Mouse (Mus musculus): ENCODE data around the gene Gstm5. TPM values are rescaled to one million over a fixed set of nuclear protein-coding genes. Genes with fewer than 3 reads are reported as not detected.
A peak's percentile ranks its signal among the peaks of the same experiment; 100 is the strongest.

Gene Gstm5
- polyA plus RNA-seq, 1 experiment, result 25.4 TPM

GRCm38 (mm10) chr3:107939403-107939802 lies 43.8 kb downstream of the Gstm5 start:
- H3K79me2 ChIP-seq (ENCODE audit: control insufficient read depth, insufficient read depth), result no peaks in the 10 kb centered on the region
- H3K4me2 ChIP-seq (ENCODE audit: low read depth), result peak overlapping the region; percentile 36
- TF ChIP-seq POLR2A (IDR thresholded peaks at IDR 0.05; ENCODE audit: insufficient read length, low read depth) (no peak), SRF (IDR thresholded peaks at IDR 0.05; ENCODE audit: control insufficient read depth, insufficient read length, low read depth) (no peak), USF1 (IDR thresholded peaks at IDR 0.05; ENCODE audit: low read depth) (no peak), REST (IDR thresholded peaks at IDR 0.05; ENCODE audit: insufficient read depth, insufficient read length) (no peak), E2F4 (IDR thresholded peaks at IDR 0.05; ENCODE audit: insufficient read depth) (no peak), TCF3 (IDR thresholded peaks at IDR 0.05; ENCODE audit: insufficient read length, low read depth) (no peak), POLR2AphosphoS2 (IDR thresholded peaks at IDR 0.05; ENCODE audit: insufficient read length, low read depth) (no peak), MYOD1 (IDR thresholded peaks at IDR 0.05; ENCODE audit: control insufficient read depth in 1 of 3, insufficient read length in 2 of 3, low read depth in 2 of 3) (no peak), TCF12 (IDR thresholded peaks at IDR 0.05; ENCODE audit: insufficient read depth, poor library complexity, severe bottlenecking) (no peak), MYOG (IDR thresholded peaks at IDR 0.05; ENCODE audit: control insufficient read depth in 1 of 3, insufficient read depth in 1 of 3, insufficient read length in 2 of 3, low read depth in 2 of 3) (no peak), MAX (IDR thresholded peaks at IDR 0.05; ENCODE audit: low read depth) (no peak), CEBPB (IDR thresholded peaks at IDR 0.05; ENCODE audit: insufficient read depth, poor library complexity, severe bottlenecking) (no peak)
- no peak overlapping the region for H3ac ChIP-seq (ENCODE audit: control insufficient read depth, insufficient read length)
- H3K36me3 ChIP-seq (ENCODE audit: control insufficient read depth, insufficient read depth), result no peaks in the 10 kb centered on the region
- no peak overlapping the region for H3K4me3 ChIP-seq
- peaks cover 5% of the 10 kb centered on the region for H3K27me3 ChIP-seq (ENCODE audit: control insufficient read depth, insufficient read depth, insufficient read length)

DNA sequence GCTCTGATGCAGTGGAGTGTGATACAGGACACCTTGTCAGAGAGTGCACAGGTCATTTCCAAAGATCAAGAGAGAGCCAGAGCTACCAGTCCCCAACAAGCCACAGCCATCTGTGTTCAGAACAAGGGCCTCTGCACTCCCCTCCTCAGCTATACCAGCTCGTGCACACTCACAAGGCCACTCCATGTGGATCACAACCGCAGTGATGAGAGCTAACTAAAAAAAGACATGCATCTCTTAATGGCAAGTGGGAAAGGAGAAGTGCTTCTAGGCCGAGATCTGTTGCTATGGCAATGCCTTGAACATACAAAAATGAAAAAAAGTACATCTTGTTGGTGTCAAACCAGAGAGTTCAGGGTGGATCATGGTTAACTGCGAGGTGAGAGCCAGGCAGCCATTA lies 44.2 kb downstream of the Gstm5 start:
- no peak overlapping the region for H3ac ChIP-seq (ENCODE audit: control insufficient read depth, insufficient read length)
- TF ChIP-seq CEBPB (IDR thresholded peaks at IDR 0.05; ENCODE audit: insufficient read depth, poor library complexity, severe bottlenecking) (no peak), POLR2AphosphoS2 (IDR thresholded peaks at IDR 0.05; ENCODE audit: insufficient read length, low read depth) (no peak), REST (IDR thresholded peaks at IDR 0.05; ENCODE audit: insufficient read depth, insufficient read length) (no peak), TCF3 (IDR thresholded peaks at IDR 0.05; ENCODE audit: insufficient read length, low read depth) (no peak), TCF12 (IDR thresholded peaks at IDR 0.05; ENCODE audit: insufficient read depth, poor library complexity, severe bottlenecking) (no peak), POLR2A (IDR thresholded peaks at IDR 0.05; ENCODE audit: insufficient read length, low read depth) (no peak), MYOG (IDR thresholded peaks at IDR 0.05; ENCODE audit: control insufficient read depth in 1 of 3, insufficient read depth in 1 of 3, insufficient read length in 2 of 3, low read depth in 2 of 3) (no peak), MAX (IDR thresholded peaks at IDR 0.05; ENCODE audit: low read depth) (no peak), USF1 (IDR thresholded peaks at IDR 0.05; ENCODE audit: low read depth) (no peak), E2F4 (IDR thresholded peaks at IDR 0.05; ENCODE audit: insufficient read depth) (no peak), SRF (IDR thresholded peaks at IDR 0.05; ENCODE audit: control insufficient read depth, insufficient read length, low read depth) (no peak), MYOD1 (IDR thresholded peaks at IDR 0.05; ENCODE audit: control insufficient read depth in 1 of 3, insufficient read length in 2 of 3, low read depth in 2 of 3) (no peak)
- peaks cover 5% of the 10 kb centered on the region for H3K27me3 ChIP-seq (ENCODE audit: control insufficient read depth, insufficient read depth, insufficient read length)
- no peaks in the 10 kb centered on the region for H3K36me3 ChIP-seq (ENCODE audit: control insufficient read depth, insufficient read depth)
- H3K79me2 ChIP-seq (ENCODE audit: control insufficient read depth, insufficient read depth), result no peaks in the 10 kb centered on the region
- peak overlapping the region; percentile 36 for H3K4me2 ChIP-seq (ENCODE audit: low read depth)
- no peak overlapping the region for H3K4me3 ChIP-seq

GRCm38 (mm10) chr3:107940524-107940923 lies 44.9 kb downstream of the Gstm5 start:
- no peak overlapping the region for H3K4me3 ChIP-seq
- peaks cover 5% of the 10 kb centered on the region for H3K27me3 ChIP-seq (ENCODE audit: control insufficient read depth, insufficient read depth, insufficient read length)
- H3K79me2 ChIP-seq (ENCODE audit: control insufficient read depth, insufficient read depth), result no peaks in the 10 kb centered on the region
- H3K4me2 ChIP-seq (ENCODE audit: low read depth), result no peak overlapping the region
- no peak for TF ChIP-seq TCF3 (IDR thresholded peaks at IDR 0.05; ENCODE audit: insufficient read length, low read depth)
- no peak for TF ChIP-seq SRF (IDR thresholded peaks at IDR 0.05; ENCODE audit: control insufficient read depth, insufficient read length, low read depth)
- no peak for TF ChIP-seq POLR2A (IDR thresholded peaks at IDR 0.05; ENCODE audit: insufficient read length, low read depth)
- TF ChIP-seq POLR2AphosphoS2 (IDR thresholded peaks at IDR 0.05; ENCODE audit: insufficient read length, low read depth), result no peak
- no peak for TF ChIP-seq MYOD1 (IDR thresholded peaks at IDR 0.05; ENCODE audit: control insufficient read depth in 1 of 3, insufficient read length in 2 of 3, low read depth in 2 of 3)
- TF ChIP-seq CEBPB (IDR thresholded peaks at IDR 0.05; ENCODE audit: insufficient read depth, poor library complexity, severe bottlenecking), result no peak
- TF ChIP-seq MAX (IDR thresholded peaks at IDR 0.05; ENCODE audit: low read depth), result no peak
- no peak for TF ChIP-seq TCF12 (IDR thresholded peaks at IDR 0.05; ENCODE audit: insufficient read depth, poor library complexity, severe bottlenecking)
- no peak for TF ChIP-seq USF1 (IDR thresholded peaks at IDR 0.05; ENCODE audit: low read depth)
- no peak for TF ChIP-seq E2F4 (IDR thresholded peaks at IDR 0.05; ENCODE audit: insufficient read depth)
- no peak for TF ChIP-seq REST (IDR thresholded peaks at IDR 0.05; ENCODE audit: insufficient read depth, insufficient read length)
- no peak for TF ChIP-seq MYOG (IDR thresholded peaks at IDR 0.05; ENCODE audit: control insufficient read depth in 1 of 3, insufficient read depth in 1 of 3, insufficient read length in 2 of 3, low read depth in 2 of 3)
- H3K36me3 ChIP-seq (ENCODE audit: control insufficient read depth, insufficient read depth), result no peaks in the 10 kb centered on the region
- H3ac ChIP-seq (ENCODE audit: control insufficient read depth, insufficient read length), result no peak overlapping the region

- TF ChIP-seq TCF12 (IDR thresholded peaks at IDR 0.05; ENCODE audit: insufficient read depth, poor library complexity, severe bottlenecking) (no peak), CEBPB (IDR thresholded peaks at IDR 0.05; ENCODE audit: insufficient read depth, poor library complexity, severe bottlenecking) (no peak), MYOD1 (IDR thresholded peaks at IDR 0.05; ENCODE audit: control insufficient read depth in 1 of 3, insufficient read length in 2 of 3, low read depth in 2 of 3) (no peak), POLR2A (IDR thresholded peaks at IDR 0.05; ENCODE audit: insufficient read length, low read depth) (no peak), SRF (IDR thresholded peaks at IDR 0.05; ENCODE audit: control insufficient read depth, insufficient read length, low read depth) (no peak), USF1 (IDR thresholded peaks at IDR 0.05; ENCODE audit: low read depth) (no peak)
- Histone ChIP-seq H3K36me3 (ENCODE audit: control insufficient read depth, insufficient read depth) (no peaks in the 10 kb centered on the region), H3K4me3 (no peak overlapping the region), H3K27me3 (ENCODE audit: control insufficient read depth, insufficient read depth, insufficient read length) (no peaks in the 10 kb centered on the region), H3K4me2 (ENCODE audit: low read depth) (no peak overlapping the region), H3ac (ENCODE audit: control insufficient read depth, insufficient read length) (no peak overlapping the region), H3K79me2 (ENCODE audit: control insufficient read depth, insufficient read depth) (no peaks in the 10 kb centered on the region)
Measured at GRCm38 (mm10) chr3:107941261-107941660, 45.6 kb downstream of the Gstm5 start.
